Mouse (Mus musculus) MEL (cell line): Measurements from ENCODE around the gene Celf2. TPM values are rescaled to one million over a fixed set of nuclear protein-coding genes. Genes with fewer than 3 reads are reported as not detected.

Experiments used
- DNase-seq: peaks from one replicate; pipeline ENCODE4 v3.0.0; 2011; ENCODE audit warnings: low read depth, low spot score
- H3K27ac ChIP-seq: 2 replicates; pipeline ENCODE4 v1.5.1; 2012; ENCODE audit warnings: low read depth, mild to moderate bottlenecking, control low read depth, low read length, moderate library complexity; ENCODE audit not compliant: control insufficient read depth
- H3K27me3 ChIP-seq, 2 experiments: fragments of 150-350 bp in 1 of 2; sonication (generic) in 1 of 2; 2 replicates each; pipeline ENCODE4 v1.6.1; 2012; ENCODE audit warnings: low read length in 2 of 2, mild to moderate bottlenecking in 2 of 2, improper control_type of control experiment in 1 of 2, moderate library complexity in 1 of 2; ENCODE audit not compliant: insufficient read depth in 2 of 2, control insufficient read depth in 1 of 2
- H3K36me3 ChIP-seq, 2 experiments: 2 replicates each; pipeline ENCODE4 v1.6.1; 2012 to 2014; ENCODE audit warnings: low read length in 2 of 2, improper control_type of control experiment in 1 of 2, inconsistent platforms in 1 of 2, mild to moderate bottlenecking in 1 of 2; ENCODE audit not compliant: insufficient read depth in 2 of 2, control insufficient read depth in 1 of 2
- H3K4me1 ChIP-seq, 2 experiments: fragments of 150-350 bp in 1 of 2; sonication (generic) in 1 of 2; 2 replicates each; pipeline ENCODE4 v1.6.1; 2012; ENCODE audit warnings: low read length in 2 of 2, improper control_type of control experiment in 1 of 2, mild to moderate bottlenecking in 1 of 2; ENCODE audit not compliant: insufficient read depth in 2 of 2, control insufficient read depth in 1 of 2
- H3K4me3 ChIP-seq, 2 experiments: fragments of 150-350 bp in 1 of 2; sonication (generic) in 1 of 2; 2 replicates each; pipeline ENCODE4 v1.5.1; 2012; ENCODE audit warnings: low read depth in 2 of 2, low read length in 2 of 2, mild to moderate bottlenecking in 2 of 2, moderate library complexity in 2 of 2, control low read depth in 1 of 2, improper control_type of control experiment in 1 of 2; ENCODE audit not compliant: control insufficient read depth in 1 of 2, insufficient read depth in 1 of 2
- H3K79me2 ChIP-seq: 2 replicates; pipeline ENCODE4 v1.6.1; 2012; ENCODE audit warnings: mild to moderate bottlenecking, low read length, moderate library complexity; ENCODE audit not compliant: control insufficient read depth, poor library complexity, insufficient read depth
- H3K9ac ChIP-seq: 2 replicates; pipeline ENCODE4 v1.6.1; 2012; ENCODE audit warnings: low read depth, mild to moderate bottlenecking, control low read depth, low read length, moderate library complexity; ENCODE audit not compliant: control insufficient read depth, poor library complexity, severe bottlenecking
- H3K9me3 ChIP-seq: fragments of 150-350 bp; sonication (generic); replicated peaks from 2 replicates; pipeline ENCODE4 v1.6.1; 2012; ENCODE audit warnings: mild to moderate bottlenecking, low read length, improper control_type of control experiment, moderate library complexity; ENCODE audit not compliant: insufficient read depth
- BHLHE40 ChIP-seq: IDR thresholded peaks from 2 replicates; pipeline ENCODE4 v1.6.1; 2012; ENCODE audit warnings: low read depth, mild to moderate bottlenecking, inconsistent platforms, low read length, improper control_type of control experiment, borderline replicate concordance
- CHD1 ChIP-seq: IDR thresholded peaks from 2 replicates; pipeline ENCODE4 v1.6.1; 2012; ENCODE audit warnings: low read depth, mild to moderate bottlenecking, inconsistent platforms, low read length, improper control_type of control experiment
- CHD2 ChIP-seq: IDR thresholded peaks from 2 replicates; pipeline ENCODE4 v1.6.1; 2011; ENCODE audit warnings: low read length, improper control_type of control experiment
- CTCF ChIP-seq, 3 experiments: IDR thresholded peaks in 2 of 3; conservative IDR thresholded peaks in 1 of 3; 2 replicates each; pipeline ENCODE4 v1.5.1; 2011 to 2012; ENCODE audit warnings: low read length in 3 of 3, low read depth in 2 of 3, mild to moderate bottlenecking in 2 of 3, improper control_type of control experiment in 1 of 3, inconsistent platforms in 1 of 3, mixed read lengths in 1 of 3, moderate library complexity in 1 of 3; ENCODE audit not compliant: control insufficient read depth in 1 of 3, insufficient read depth in 1 of 3, poor library complexity in 1 of 3, severe bottlenecking in 1 of 3
- E2F4 ChIP-seq: IDR thresholded peaks from 2 replicates; pipeline ENCODE4 v1.6.1; 2011; ENCODE audit warnings: low read depth, low read length, improper control_type of control experiment, borderline replicate concordance
- MAFK ChIP-seq: IDR thresholded peaks from 2 replicates; pipeline ENCODE4 v1.6.1; 2011; ENCODE audit warnings: low read depth, mild to moderate bottlenecking, low read length, improper control_type of control experiment, borderline replicate concordance
- MAX ChIP-seq: IDR thresholded peaks from 2 replicates; pipeline ENCODE4 v1.6.1; 2011; ENCODE audit warnings: low read length, improper control_type of control experiment
- MEF2A ChIP-seq: IDR thresholded peaks from 2 replicates; pipeline ENCODE4 v1.6.1; 2014; ENCODE audit warnings: low read depth, mild to moderate bottlenecking, inconsistent platforms, low read length, improper control_type of control experiment; ENCODE audit not compliant: poor library complexity, insufficient replicate concordance, severe bottlenecking; ENCODE audit errors: extremely low read depth
- MXI1 ChIP-seq: IDR thresholded peaks from 2 replicates; pipeline ENCODE4 v1.6.1; 2011; ENCODE audit warnings: mild to moderate bottlenecking, low read depth, low read length, improper control_type of control experiment
- MYB ChIP-seq: IDR thresholded peaks from 2 replicates; pipeline ENCODE4 v1.6.1; 2011; ENCODE audit warnings: mild to moderate bottlenecking, low read depth, low read length, improper control_type of control experiment
- MYC ChIP-seq: IDR thresholded peaks from 2 replicates; pipeline ENCODE4 v1.6.1; 2011; ENCODE audit warnings: low read depth, mild to moderate bottlenecking, low read length, improper control_type of control experiment, moderate library complexity
- NELFE ChIP-seq: IDR thresholded peaks from 2 replicates; pipeline ENCODE4 v1.6.1; 2011; ENCODE audit warnings: low read depth, low read length, improper control_type of control experiment
- NRF1 ChIP-seq: IDR thresholded peaks from 2 replicates; pipeline ENCODE4 v1.6.1; 2014; ENCODE audit warnings: low read depth, mild to moderate bottlenecking, inconsistent platforms, low read length, improper control_type of control experiment, moderate library complexity; ENCODE audit not compliant: poor library complexity, insufficient read depth, severe bottlenecking
- POLR2A ChIP-seq, 2 experiments: IDR thresholded peaks; 2 replicates each; pipeline ENCODE4 v1.6.1; 2011 to 2012; ENCODE audit warnings: low read length in 2 of 2, mild to moderate bottlenecking in 2 of 2, control low read depth in 1 of 2, improper control_type of control experiment in 1 of 2, low read depth in 1 of 2, moderate library complexity in 1 of 2; ENCODE audit not compliant: control insufficient read depth in 1 of 2, insufficient read depth in 1 of 2, poor library complexity in 1 of 2
- POLR2AphosphoS5 ChIP-seq: IDR thresholded peaks from 2 replicates; pipeline ENCODE4 v1.6.1; 2012; ENCODE audit warnings: low read depth, borderline replicate concordance, mild to moderate bottlenecking, inconsistent platforms, low read length, moderate library complexity, mixed read lengths
- RAD21 ChIP-seq: IDR thresholded peaks from 2 replicates; pipeline ENCODE4 v1.6.1; 2011; ENCODE audit warnings: mild to moderate bottlenecking, low read depth, low read length, improper control_type of control experiment
- RCOR1 ChIP-seq: IDR thresholded peaks from 2 replicates; pipeline ENCODE4 v1.6.1; 2012; ENCODE audit warnings: low read depth, mild to moderate bottlenecking, inconsistent platforms, low read length, improper control_type of control experiment
- SIN3A ChIP-seq: IDR thresholded peaks from 2 replicates; pipeline ENCODE4 v1.6.1; 2012; ENCODE audit warnings: low read length, improper control_type of control experiment, inconsistent platforms
- TCF12 ChIP-seq: IDR thresholded peaks from 2 replicates; pipeline ENCODE4 v1.6.1; 2014; ENCODE audit warnings: low read depth, mild to moderate bottlenecking, inconsistent platforms, low read length, improper control_type of control experiment, moderate library complexity
- USF1 ChIP-seq: IDR thresholded peaks from 2 replicates; pipeline ENCODE4 v1.6.1; 2014; ENCODE audit warnings: low read depth, mild to moderate bottlenecking, inconsistent platforms, low read length, improper control_type of control experiment, moderate library complexity
- USF2 ChIP-seq, 2 experiments: IDR thresholded peaks; 2 replicates each; pipeline ENCODE4 v1.6.1; 2011 to 2012; ENCODE audit warnings: improper control_type of control experiment in 2 of 2, low read length in 2 of 2, borderline replicate concordance in 1 of 2, inconsistent platforms in 1 of 2, low read depth in 1 of 2, mild to moderate bottlenecking in 1 of 2; ENCODE audit not compliant: insufficient read depth in 1 of 2
- ZC3H11A ChIP-seq: IDR thresholded peaks from 2 replicates; pipeline ENCODE4 v1.6.1; 2012; ENCODE audit warnings: low read depth, mild to moderate bottlenecking, inconsistent platforms, low read length, improper control_type of control experiment
- ZMIZ1 ChIP-seq: IDR thresholded peaks from 2 replicates; pipeline ENCODE4 v1.6.1; 2012; ENCODE audit warnings: low read depth, mild to moderate bottlenecking, inconsistent platforms, low read length, improper control_type of control experiment, moderate library complexity
- polyA plus RNA-seq, 2 experiments: library from polyadenylated mRNA; stranded (reverse) in 1 of 2; unstranded in 1 of 2; fragments of >175 nt in 1 of 2; fragments of >200 nt in 1 of 2; gene quantifications; 2 replicates each; pipeline versions ENCODE4 v1.2.1 to v1.2.4; 2012; ENCODE audit warnings: low replicate concordance in 2 of 2, low read depth in 1 of 2; ENCODE audit not compliant: insufficient read length in 2 of 2, insufficient read depth in 1 of 2, missing spikeins in 1 of 2
- total RNA-seq: library from RNA; depleted of rRNA; stranded (reverse); fragments of 300-350 nt; gene quantifications from 2 replicates; pipeline ENCODE4 v1.2.3, GENCODE M21; 2012

The Celf2 gene
- total and polyA plus RNA-seq, 3 experiments: 8.9 to 16.7 TPM; not detected in 1

DNA sequence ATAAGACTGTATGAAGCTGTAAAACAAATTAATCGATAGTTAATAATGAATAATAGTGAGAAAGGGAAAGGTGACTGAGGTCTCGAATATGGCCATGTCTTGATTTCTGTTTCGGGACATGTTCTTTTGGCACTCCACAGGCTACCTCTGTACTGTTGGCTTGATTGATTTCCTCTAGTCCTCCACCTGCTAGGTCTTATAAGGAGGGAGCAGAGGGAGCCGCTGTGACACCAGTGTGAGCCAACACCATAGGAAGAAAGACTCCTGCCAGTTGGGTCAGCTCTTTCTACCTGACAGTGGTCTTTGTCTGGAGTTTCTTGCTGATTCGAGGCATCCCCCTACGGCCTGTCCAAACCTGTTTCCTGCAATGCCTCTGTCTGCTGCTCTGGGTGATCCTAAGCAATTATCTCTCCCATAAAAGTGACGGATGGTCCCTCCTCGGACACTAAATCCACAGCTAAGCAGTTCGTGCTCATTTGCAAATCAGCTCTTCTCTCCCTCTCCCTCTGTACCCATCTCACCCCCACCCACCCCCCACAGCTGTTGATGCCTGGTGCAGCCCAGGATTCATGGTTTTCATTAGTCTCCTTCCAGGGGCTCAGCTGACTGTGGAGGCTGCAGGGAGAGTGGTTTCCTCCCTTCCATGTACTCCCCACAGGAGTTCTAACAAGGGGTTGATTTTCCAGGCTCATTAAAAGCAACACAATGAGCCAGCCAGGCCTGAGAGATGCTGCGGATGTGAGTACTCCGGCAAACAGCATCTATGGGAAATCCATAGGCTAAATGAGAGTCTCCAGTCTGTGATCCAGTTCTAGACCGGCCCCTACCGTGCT is 1003.2 kb downstream of the Celf2 start:
- TF ChIP-seq MAFK: no peak
- TF ChIP-seq E2F4: no peak
- no peak for TF ChIP-seq BHLHE40
- no peak for TF ChIP-seq RCOR1
- no peak for TF ChIP-seq MEF2A
- TF ChIP-seq TCF12: no peak
- H3K4me3 ChIP-seq: no peak overlapping the region
- H3K9me3 ChIP-seq: no peaks in the 10 kb centered on the region
- H3K27ac ChIP-seq: no peak overlapping the region
- H3K79me2 ChIP-seq: no peaks in the 10 kb centered on the region
- H3K27me3 ChIP-seq: peaks cover 0 to 5% of the 10 kb centered on the region in 2 experiments; a peak in 2 of 4 replicates
- no peak overlapping the region for H3K9ac ChIP-seq
- DNase-seq: no peak
- H3K4me1 ChIP-seq: no peaks in the 10 kb centered on the region
- no peaks in the 10 kb centered on the region for H3K36me3 ChIP-seq

DNA sequence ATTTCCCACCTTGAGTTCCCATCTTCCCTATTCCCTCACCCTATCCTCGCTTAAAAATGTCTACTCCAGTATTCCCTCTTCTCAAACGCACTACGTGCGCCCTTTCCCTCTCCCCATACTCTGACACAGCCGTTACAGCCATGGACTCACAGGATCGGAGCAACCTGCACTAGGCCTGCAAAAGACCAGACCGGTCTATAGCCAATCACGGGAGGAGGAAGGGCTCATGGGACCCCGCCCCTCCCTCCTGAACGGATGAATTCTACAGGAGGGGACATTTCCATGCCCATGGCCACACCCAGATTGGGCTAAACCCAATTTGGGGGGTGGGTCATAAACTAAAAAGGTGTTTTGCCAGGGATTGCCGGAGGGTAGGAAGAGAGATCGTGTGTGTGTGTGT is 1003.8 kb downstream of the Celf2 start:
- Histone ChIP-seq H3K9ac (no peak overlapping the region), H3K9me3 (no peaks in the 10 kb centered on the region), H3K36me3 (no peaks in the 10 kb centered on the region), H3K4me3 (no peak overlapping the region), H3K79me2 (no peaks in the 10 kb centered on the region), H3K4me1 (no peaks in the 10 kb centered on the region), H3K27ac (no peak overlapping the region), H3K27me3 (peaks cover 0 to 5% of the 10 kb centered on the region in 2 experiments; a peak in 2 of 4 replicates)
- no peak for DNase-seq
- TF ChIP-seq SIN3A (no peak), BHLHE40 (no peak), RAD21 (no peak), POLR2A (IDR thresholded peaks at IDR 0.05; ENCODE audit: control insufficient read depth in 1 of 2, insufficient read depth in 1 of 2, low read depth in 1 of 2, low read length in 2 of 2, poor library complexity in 1 of 2) (no peak), MYB (no peak), CHD2 (no peak), ZMIZ1 (no peak)

DNA sequence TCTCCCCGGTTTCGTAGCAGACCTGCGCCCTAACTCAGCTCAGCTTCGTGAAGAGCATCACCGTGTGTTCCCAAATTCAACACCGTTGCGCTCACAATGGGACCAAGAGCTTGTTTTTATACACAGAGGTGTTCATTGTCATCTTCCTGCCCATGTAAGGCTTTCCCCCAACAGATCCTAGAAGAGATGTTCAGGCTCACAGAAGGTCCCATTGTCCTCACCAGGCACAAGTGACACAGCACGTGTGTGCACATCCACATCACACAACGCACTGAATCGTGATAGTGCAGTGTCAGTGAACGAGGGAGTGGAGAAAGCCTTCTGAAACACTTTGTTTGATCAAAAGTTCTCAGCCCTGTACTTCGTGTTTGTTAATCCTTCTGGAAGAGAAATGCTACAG is 1011.3 kb downstream of the Celf2 start:
- TF ChIP-seq RCOR1: no peak
- no peak for TF ChIP-seq MYC
- no peak for TF ChIP-seq POLR2AphosphoS5
- TF ChIP-seq MAX: no peak
- no peak for TF ChIP-seq MAFK
- no peak for TF ChIP-seq ZC3H11A
- no peak for TF ChIP-seq BHLHE40
- no peak for TF ChIP-seq MXI1
- TF ChIP-seq USF1: no peak
- no peak for TF ChIP-seq NRF1
- TF ChIP-seq ZMIZ1: no peak
- TF ChIP-seq MEF2A: no peak
- TF ChIP-seq NELFE: no peak
- TF ChIP-seq CHD1: no peak
- TF ChIP-seq CTCF (IDR thresholded peaks at IDR 0.05 in 2 of 3, conservative IDR thresholded peaks at IDR 0.05 in 1 of 3; ENCODE audit: control insufficient read depth in 1 of 3, insufficient read depth in 1 of 3, low read depth in 2 of 3, low read length in 3 of 3, poor library complexity in 1 of 3, severe bottlenecking in 1 of 3): no peak
- TF ChIP-seq USF2 (IDR thresholded peaks at IDR 0.05; ENCODE audit: borderline replicate concordance in 1 of 2, insufficient read depth in 1 of 2, low read depth in 1 of 2, low read length in 2 of 2): no peak
- no peak for TF ChIP-seq E2F4
- TF ChIP-seq, all 39 proteins: peak for 0
- no peak overlapping the region for H3K4me3 ChIP-seq
- no peaks in the 10 kb centered on the region for H3K4me1 ChIP-seq
- no peaks in the 10 kb centered on the region for H3K36me3 ChIP-seq
- no peaks in the 10 kb centered on the region for H3K79me2 ChIP-seq
- H3K9ac ChIP-seq: no peak overlapping the region
- H3K9me3 ChIP-seq: no peaks in the 10 kb centered on the region
- H3K27me3 ChIP-seq: no peaks in the 10 kb centered on the region; a peak in 1 of 4 replicates
- no peak for DNase-seq
- no peak overlapping the region for H3K27ac ChIP-seq
